Mouse (Mus musculus) layer of hippocampus, adult 2 months (tissue): ENCODE data around the gene Mthfsd. TPM values are rescaled to one million over a fixed set of nuclear protein-coding genes. Genes with fewer than 3 reads are reported as not detected.
"Not testable (repeated sequence)": the region's sequence is repeated elsewhere in the genome, so short reads cannot be mapped to it uniquely, and the experiment has no call there.

Source experiments
- DNase-seq, 2 experiments: peaks; one replicate each; pipeline ENCODE4 v3.0.0; 2022; ENCODE audit warnings: low spot score in 2 of 2
- H3K27ac ChIP-seq: fragments of 200-600 bp; 2 replicates; pipeline ENCODE4 v1.8.1; 2022
- H3K4me3 ChIP-seq: fragments of 200-600 bp; 2 replicates; pipeline ENCODE4 v1.8.1; 2022; ENCODE audit warnings: mild to moderate bottlenecking
- CTCF ChIP-seq: fragments of 200-600 bp; conservative IDR thresholded peaks from 2 replicates; pipeline ENCODE4 v1.8.1; 2022; ENCODE audit warnings: antibody characterized with exemption, mild to moderate bottlenecking, moderate library complexity
- long read RNA-seq, 2 experiments: library from polyadenylated mRNA; stranded (forward); transcript quantifications; one replicate each; pipeline ENCODE4 v2.0.0; 2021; ENCODE audit warnings: borderline mapping rate in 2 of 2
- total RNA-seq, 2 experiments: library from RNA; stranded (reverse); gene quantifications; 2 replicates each; pipeline ENCODE4 v1.2.3; 2021

The Mthfsd gene
- 10 to 100 TPM; 38.8 to 46.1 TPM for total RNA-seq
- long read RNA-seq, experiment 1, partial matches to known transcripts: 2 of 17 reads
- long read RNA-seq, experiment 1, other reads (novel, unspliced or antisense): 12 of 17 reads
- long read RNA-seq, experiment 2, transcript Mthfsd-206 (10 exons, 1,060 nt): major isoform, 6 of 30 reads
- long read RNA-seq, experiment 2, partial matches to known transcripts: 4 of 30 reads
- long read RNA-seq, experiment 2, other reads (novel, unspliced or antisense): 19 of 30 reads

GRCm38 (mm10) chr8:121107668-121108656, at the start of gene Mthfsd:
TSS of gene Mthfsd (minus strand) at chr8:121108392.
- TF ChIP-seq CTCF: peak; percentile 33
- Histone ChIP-seq H3K27ac (peak within 1 kb of the TSS; percentile 93), H3K4me3 (peak within 1 kb of the TSS; percentile 91)
- peak; percentile 98 to 100 for DNase-seq

DNA sequence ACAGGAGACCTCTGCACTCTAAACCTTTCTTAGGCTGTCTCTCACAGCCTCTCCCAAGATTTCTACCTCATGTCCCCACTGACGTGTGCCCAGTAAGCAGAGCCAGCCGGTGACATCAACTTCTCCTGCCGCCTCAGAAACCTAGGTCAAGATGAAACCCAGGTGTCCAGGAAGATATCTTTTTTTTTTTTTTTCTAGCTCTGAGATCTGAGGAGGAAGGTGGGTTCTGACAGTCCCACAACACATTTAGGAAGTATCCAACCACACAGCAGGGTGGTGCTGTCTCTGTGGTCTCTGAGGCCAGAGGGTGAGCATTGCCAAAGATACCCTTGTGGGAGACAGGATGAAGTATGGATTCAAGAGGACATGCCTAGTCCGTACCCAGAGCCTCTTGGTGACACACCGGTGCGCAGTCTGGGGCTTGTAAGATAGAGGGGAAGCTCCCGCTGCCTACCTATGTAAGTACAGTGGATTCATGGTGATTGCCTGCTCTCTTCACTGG, 48.8 kb upstream of the Mthfsd start:
- Histone ChIP-seq H3K27ac (no peak overlapping the region), H3K4me3 (no peak overlapping the region)
- no peak for TF ChIP-seq CTCF
- DNase-seq: no peak

DNA sequence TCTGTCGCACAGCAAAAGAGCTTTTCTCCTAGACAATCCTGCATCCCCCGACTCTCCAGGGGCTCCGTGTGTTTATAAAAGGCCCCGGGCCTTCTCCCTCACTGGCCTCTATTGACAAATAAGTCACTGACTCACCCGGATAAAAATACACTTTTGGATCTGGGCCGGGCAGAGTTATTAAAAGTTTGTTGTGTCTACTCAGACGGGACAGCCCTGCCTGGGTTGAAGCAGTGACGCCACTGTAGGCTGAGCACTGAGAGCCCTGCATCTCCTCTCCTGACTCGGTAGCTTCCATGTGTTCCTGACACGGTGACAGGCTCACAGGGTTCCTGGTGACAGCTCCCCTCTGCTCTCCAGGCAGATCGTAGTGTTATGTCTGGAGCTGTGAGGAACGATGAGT, 44.2 kb upstream of the Mthfsd start:
- TF ChIP-seq CTCF: no peak
- no peak overlapping the region for H3K4me3 ChIP-seq

DNA sequence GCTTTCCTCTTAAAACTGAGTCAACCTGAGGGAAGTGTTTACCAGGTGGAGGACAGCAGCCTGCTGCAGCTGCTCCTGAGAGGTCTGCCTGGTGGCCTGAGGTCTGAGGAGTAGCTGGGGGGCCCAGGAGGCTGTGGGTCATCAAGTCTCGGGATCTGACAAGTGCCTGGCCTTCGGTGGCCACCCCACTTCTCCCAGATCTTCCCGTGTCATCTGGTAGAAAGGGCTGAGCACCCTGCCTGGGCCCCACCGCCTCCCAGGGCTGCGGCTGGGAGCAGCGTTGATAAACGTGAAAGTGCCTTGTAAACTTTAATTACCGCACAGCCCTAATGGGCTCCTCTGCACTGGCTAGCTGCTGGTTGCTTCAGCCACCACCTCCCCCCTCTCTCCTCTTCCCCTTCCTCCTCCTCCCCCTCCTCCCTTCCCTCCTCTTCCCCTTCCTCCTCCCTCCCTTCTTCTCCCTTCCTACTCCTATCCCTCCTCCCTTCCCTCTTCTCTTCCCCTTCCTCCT, 40.4 kb upstream of the Mthfsd start:
- TF ChIP-seq CTCF: no peak
- Histone ChIP-seq H3K27ac (no peak overlapping the region), H3K4me3 (no peak overlapping the region)
- DNase-seq: no peak

More for the DNA sequence above, 44.2 kb upstream of the Mthfsd start:
- DNase-seq: no peak
- no peak overlapping the region for H3K27ac ChIP-seq

DNA sequence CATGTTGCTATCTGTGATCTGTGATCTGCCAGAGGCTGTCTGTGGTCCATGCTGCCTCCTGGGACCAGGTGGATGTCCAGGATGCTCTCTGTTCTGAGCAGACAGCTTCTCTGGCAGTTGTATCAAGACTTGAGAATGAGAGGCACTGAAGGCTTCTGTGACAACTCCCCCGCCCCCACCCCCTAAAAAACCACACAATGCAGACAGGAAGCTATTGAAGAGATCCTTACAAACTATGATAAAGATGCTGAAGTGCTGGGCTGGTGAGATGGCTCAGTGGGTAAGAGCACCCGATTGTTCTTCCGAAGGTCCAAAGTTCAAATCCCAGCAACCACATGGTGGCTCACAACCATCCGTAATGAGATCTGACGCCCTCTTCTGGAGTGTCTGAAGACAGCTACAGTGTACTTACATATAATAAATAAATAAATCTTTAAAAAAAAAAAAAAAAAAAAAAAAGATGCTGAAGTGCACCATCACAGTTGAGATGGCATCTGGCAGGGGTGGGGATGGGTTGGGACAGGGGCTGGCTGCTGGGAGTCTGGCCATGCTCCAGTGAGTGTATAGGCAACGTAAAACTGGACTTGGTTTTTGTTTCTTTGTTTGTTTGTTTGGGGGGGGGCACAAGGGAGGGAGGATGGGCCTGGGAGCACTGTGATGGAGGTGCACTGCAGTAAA, 37.4 kb upstream of the Mthfsd start:
- DNase-seq, H3K4me3 ChIP-seq, H3K27ac ChIP-seq: not testable (repeated sequence)

- TF ChIP-seq CTCF: peak; percentile 24
- H3K27ac ChIP-seq: no peak overlapping the region
- H3K4me3 ChIP-seq: no peak overlapping the region
- DNase-seq: no peak
These were observed 28.7 kb upstream of the Mthfsd start for GRCm38 (mm10) chr8:121136856-121137255.

DNA sequence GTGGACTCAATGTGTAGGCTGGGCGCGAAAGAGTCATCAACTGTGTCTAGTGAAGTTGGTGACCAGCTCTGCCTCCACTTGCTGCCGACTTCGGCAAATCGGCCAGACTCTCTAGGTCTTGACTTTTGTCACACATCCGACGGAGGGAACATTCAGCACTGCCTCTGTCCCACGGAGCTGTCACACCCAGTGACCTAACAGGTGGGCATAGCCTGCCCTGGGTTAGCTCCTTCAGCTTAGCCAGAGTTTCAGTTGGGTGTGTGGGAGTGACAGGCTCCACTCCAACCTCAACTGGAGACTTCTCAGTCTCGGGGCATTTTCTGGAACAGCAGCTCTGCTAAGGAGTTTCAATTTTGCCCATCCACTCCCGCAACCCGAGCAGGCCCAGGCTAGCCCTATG, 26.3 kb upstream of the Mthfsd start:
- no peak for DNase-seq
- no peak for TF ChIP-seq CTCF
- H3K27ac ChIP-seq: no peak overlapping the region
- H3K4me3 ChIP-seq: no peak overlapping the region

DNA sequence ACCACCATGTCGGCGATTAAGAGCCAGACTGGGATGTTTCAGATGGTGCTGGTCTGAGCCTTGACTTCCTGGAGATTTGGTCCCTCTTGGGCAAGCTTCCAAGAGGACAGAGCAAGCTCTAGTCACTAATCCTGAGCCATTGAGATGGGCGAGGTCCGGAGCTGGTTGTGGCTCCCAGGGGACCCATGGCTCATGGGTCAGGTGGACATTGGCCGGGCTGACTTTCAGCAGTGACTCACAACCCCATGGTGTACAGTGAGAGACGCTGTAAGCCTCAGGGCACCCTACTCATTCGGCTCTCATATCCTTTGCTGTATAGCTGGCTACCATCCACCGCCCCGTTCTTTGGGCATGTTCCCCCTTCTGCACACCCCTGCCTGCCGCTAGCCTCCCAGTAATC, 25.9 kb upstream of the Mthfsd start:
- DNase-seq: no peak
- TF ChIP-seq CTCF: no peak
- H3K4me3 ChIP-seq: no peak overlapping the region
- no peak overlapping the region for H3K27ac ChIP-seq

GRCm38 (mm10) chr8:121132961-121133513, 24.8 kb upstream of the Mthfsd start:
- H3K4me3 ChIP-seq: no peak overlapping the region
- H3K27ac ChIP-seq: no peak overlapping the region
- no peak for TF ChIP-seq CTCF
- DNase-seq: no peak

DNA sequence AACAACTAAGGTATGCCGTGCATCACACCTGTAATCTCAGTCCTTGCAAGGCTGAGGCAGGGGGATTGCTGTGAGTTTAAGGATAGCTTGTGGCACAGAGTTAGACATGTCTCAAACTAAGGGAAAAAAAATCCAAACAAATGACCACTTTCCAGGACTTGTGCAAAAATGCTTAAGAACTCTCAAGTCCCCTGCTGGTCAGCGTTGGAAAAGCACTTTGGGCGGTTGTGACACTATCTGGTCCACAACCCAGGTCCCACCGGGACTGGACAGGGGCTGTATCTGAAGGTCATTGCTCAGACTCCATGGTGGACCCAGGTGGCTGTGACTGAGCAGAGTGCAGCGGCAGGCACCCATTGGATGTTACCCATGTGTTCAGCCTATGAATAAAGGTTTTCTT, 22.3 kb upstream of the Mthfsd start:
- Histone ChIP-seq H3K4me3 (no peak overlapping the region), H3K27ac (no peak overlapping the region)
- no peak for DNase-seq
- peak; percentile 74 for TF ChIP-seq CTCF

- DNase-seq: no peak
- no peak for TF ChIP-seq CTCF
- no peak overlapping the region for H3K4me3 ChIP-seq
- H3K27ac ChIP-seq: no peak overlapping the region
These were observed 21.2 kb upstream of the Mthfsd start for GRCm38 (mm10) chr8:121129265-121129940.
